Mouse (Mus musculus): Measurements from ENCODE around the gene Cnnm1. TPM values are rescaled to one million over a fixed set of nuclear protein-coding genes. Genes with fewer than 3 reads are reported as not detected.

Cnnm1 gene
- total and polyA plus RNA-seq, 3 experiments, result not detected

DNA sequence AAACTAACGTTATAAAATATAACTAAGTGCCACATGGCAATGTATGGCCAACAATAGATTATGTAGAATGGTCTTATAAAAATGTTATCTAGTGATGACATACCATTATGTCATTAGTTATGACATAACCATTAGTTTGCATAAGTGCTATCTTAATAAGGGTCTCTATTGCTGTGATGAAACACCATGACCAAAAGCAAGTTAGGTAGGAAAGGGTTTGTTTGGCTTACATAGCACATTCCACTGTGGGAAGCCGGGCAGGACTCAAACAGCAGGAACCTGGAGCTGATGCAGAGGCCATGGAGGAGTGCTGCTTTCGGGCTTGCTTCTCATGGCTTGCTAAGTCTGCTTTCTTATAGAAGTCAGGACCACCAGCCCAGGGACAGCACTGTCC lies 24.1 kb downstream of the Cnnm1 start:
- Histone ChIP-seq H3K4me3 (replicated peaks in 1 of 3; ENCODE audit: low read depth in 2 of 3, low read length in 2 of 3, poor library complexity in 1 of 3) (no peak overlapping the region), H3K4me1 (ENCODE audit: control insufficient read depth in 1 of 2, insufficient read depth in 2 of 2) (peaks cover 2 to 25% of the 10 kb centered on the region in 2 experiments; a peak in 2 of 4 replicates), H3K4me2 (ENCODE audit: insufficient read depth, low read depth, poor library complexity, severe bottlenecking) (no peak overlapping the region), H3K27ac (ENCODE audit: insufficient read depth, low read depth) (no peak overlapping the region), H3K36me3 (replicated peaks in 1 of 2; ENCODE audit: control insufficient read depth in 1 of 2, insufficient read depth in 1 of 2, low read length in 1 of 2) (no peaks in the 10 kb centered on the region), H3K9ac (ENCODE audit: insufficient read depth, low read depth) (no peak overlapping the region), H3K79me2 (replicated peaks; ENCODE audit: control insufficient read depth, extremely low read depth, insufficient read depth, poor library complexity, severe bottlenecking) (no peaks in the 10 kb centered on the region), H3K9me3 (replicated peaks; ENCODE audit: low read length) (peaks cover 2% of the 10 kb centered on the region), H3K27me3 (replicated peaks) (no peaks in the 10 kb centered on the region)
- no peak for DNase-seq (ENCODE audit: extremely low read depth)
- in situ Hi-C loops (cut with MboI; ENCODE audit: low pct_ligation_motif_present, low pct_unique_long_range_greater_than_20kb, low sequenced_read_pairs) (no loop called here), dilution Hi-C loops (cut with MboI; ENCODE audit: extremely low pct_ligation_motif_present, extremely low pct_unique_long_range_greater_than_20kb, low sequenced_read_pairs) (no loop called here)
- TF ChIP-seq JUN (IDR thresholded peaks at IDR 0.05; ENCODE audit: insufficient read depth, low read depth, low read length), result no peak
- TF ChIP-seq SIN3A (IDR thresholded peaks at IDR 0.05; ENCODE audit: low read length), result no peak
- TF ChIP-seq NELFE (IDR thresholded peaks at IDR 0.05; ENCODE audit: low read depth, low read length), result no peak
- TF ChIP-seq NRF1 (IDR thresholded peaks at IDR 0.05; ENCODE audit: low read depth, low read length), result no peak
- no peak for TF ChIP-seq UBTF (IDR thresholded peaks at IDR 0.05; ENCODE audit: low read depth, low read length)
- no peak for TF ChIP-seq TBP (conservative IDR thresholded peaks at IDR 0.05; ENCODE audit: low read depth, low read length)
- no peak for TF ChIP-seq ZMIZ1 (IDR thresholded peaks at IDR 0.05; ENCODE audit: low read depth, low read length)

- H3K9ac ChIP-seq (ENCODE audit: insufficient read depth, low read depth), result no peak overlapping the region
- H3K36me3 ChIP-seq (replicated peaks in 1 of 2; ENCODE audit: control insufficient read depth in 1 of 2, insufficient read depth in 1 of 2, low read length in 1 of 2), result no peaks in the 10 kb centered on the region
- H3K4me2 ChIP-seq (ENCODE audit: insufficient read depth, low read depth, poor library complexity, severe bottlenecking), result no peak overlapping the region
- no peak overlapping the region for H3K4me3 ChIP-seq (replicated peaks in 1 of 3; ENCODE audit: low read depth in 2 of 3, low read length in 2 of 3, poor library complexity in 1 of 3)
- TF ChIP-seq UBTF (IDR thresholded peaks at IDR 0.05; ENCODE audit: low read depth, low read length), result no peak
- no peak for TF ChIP-seq MAZ (IDR thresholded peaks at IDR 0.05; ENCODE audit: low read depth, low read length)
- TF ChIP-seq POLR2AphosphoS2 (IDR thresholded peaks at IDR 0.05; ENCODE audit: low read depth, low read length), result no peak
- no peak for TF ChIP-seq EP300 (IDR thresholded peaks at IDR 0.05; ENCODE audit: low read length)
- TF ChIP-seq KAT2A (IDR thresholded peaks at IDR 0.05; ENCODE audit: insufficient replicate concordance, low read length), result no peak
- no peak for TF ChIP-seq RAD21 (IDR thresholded peaks at IDR 0.05; ENCODE audit: low read depth, low read length)
- TF ChIP-seq CHD1 (IDR thresholded peaks at IDR 0.05; ENCODE audit: low read depth, low read length), result no peak
- no peak for TF ChIP-seq USF1 (IDR thresholded peaks at IDR 0.05; ENCODE audit: low read depth, low read length)
- no peak for TF ChIP-seq SIN3A (IDR thresholded peaks at IDR 0.05; ENCODE audit: low read length)
- TF ChIP-seq ETS1 (conservative IDR thresholded peaks at IDR 0.05; ENCODE audit: low read depth, low read length), result no peak
- H3K4me1 ChIP-seq (ENCODE audit: control insufficient read depth in 1 of 2, insufficient read depth in 2 of 2), result peaks cover 2 to 33% of the 10 kb centered on the region in 2 experiments; a peak in 2 of 4 replicates
- H3K9me3 ChIP-seq (replicated peaks; ENCODE audit: low read length), result peaks cover 2% of the 10 kb centered on the region
- no peaks in the 10 kb centered on the region for H3K79me2 ChIP-seq (replicated peaks; ENCODE audit: control insufficient read depth, extremely low read depth, insufficient read depth, poor library complexity, severe bottlenecking)
- H3K27ac ChIP-seq (ENCODE audit: insufficient read depth, low read depth), result no peak overlapping the region
- dilution Hi-C loops (cut with MboI; ENCODE audit: extremely low pct_ligation_motif_present, extremely low pct_unique_long_range_greater_than_20kb, low sequenced_read_pairs) (no loop called here), in situ Hi-C loops (cut with MboI; ENCODE audit: low pct_ligation_motif_present, low pct_unique_long_range_greater_than_20kb, low sequenced_read_pairs) (no loop called here)
- no peaks in the 10 kb centered on the region for H3K27me3 ChIP-seq (replicated peaks)
- no peak for DNase-seq (ENCODE audit: extremely low read depth)
Observed at GRCm38 (mm10) chr19:43465076-43465475, 24.8 kb downstream of the Cnnm1 start.

All from CH12.LX (cell line).